Mouse (Mus musculus) brown adipose tissue, adult 24 weeks (tissue): ENCODE measurements at regions not wholly inside any gene's neighbourhood (a gene's known extent, or its start where the extent isn't known, plus 50 kb on each side); places are given as distances from the start of the nearest gene placed in this dataset.

Experiments
- H3K27ac ChIP-seq: fragments of 200-500 bp; replicated peaks from 2 replicates; pipeline ENCODE4 v1.5.1; 2012; ENCODE audit warnings: low read depth, mild to moderate bottlenecking, low read length
- H3K4me1 ChIP-seq: fragments of 200-500 bp; 2 replicates; pipeline ENCODE4 v1.6.1; 2012; ENCODE audit warnings: low read length, mixed read lengths; ENCODE audit not compliant: control insufficient read depth, insufficient read depth, insufficient read length
- H3K4me3 ChIP-seq: fragments of 200-500 bp; 2 replicates; pipeline ENCODE4 v1.5.1; 2012; ENCODE audit warnings: low read depth, mild to moderate bottlenecking, low read length, moderate library complexity; ENCODE audit not compliant: insufficient read depth

GRCm38 (mm10) chr16:31508981-31509380, 86.9 kb downstream of the Bdh1 start:
- Histone ChIP-seq H3K4me1 (peaks cover 4% of the 10 kb centered on the region; the same call in 1 of the 2 replicates), H3K4me3 (peak overlapping the region; percentile 12; the same call in 1 of the 2 replicates), H3K27ac (0 out of 2 replicates have a peak overlapping the region, but pooled peaks have one; percentile 7)

- H3K4me1 ChIP-seq, result peaks cover 4% of the 10 kb centered on the region; the same call in 1 of the 2 replicates
- H3K4me3 ChIP-seq, result no peak overlapping the region
- H3K27ac ChIP-seq, result no peak overlapping the region
Observed at GRCm38 (mm10) chr16:31510097-31510496, 88.0 kb downstream of the Bdh1 start.

GRCm38 (mm10) chr16:31518816-31519215, 96.7 kb downstream of the Bdh1 start:
- peaks cover 7% of the 10 kb centered on the region; the same call in 1 of the 2 replicates for H3K4me1 ChIP-seq
- H3K27ac ChIP-seq, result no peak overlapping the region
- H3K4me3 ChIP-seq, result no peak overlapping the region

GRCm38 (mm10) chr16:31520081-31520480, 98.0 kb downstream of the Bdh1 start:
- Histone ChIP-seq H3K4me3 (no peak overlapping the region), H3K4me1 (peaks cover 7% of the 10 kb centered on the region; the same call in 1 of the 2 replicates), H3K27ac (no peak overlapping the region)

- H3K4me1 ChIP-seq, result peaks cover 7% of the 10 kb centered on the region; the same call in 1 of the 2 replicates
- no peak overlapping the region for H3K4me3 ChIP-seq
- peak overlapping the region; percentile 93 for H3K27ac ChIP-seq
Observed at GRCm38 (mm10) chr16:31521786-31522185, 99.7 kb downstream of the Bdh1 start.

- Histone ChIP-seq H3K27ac (peak overlapping the region; percentile 24), H3K4me3 (no peak overlapping the region), H3K4me1 (no peaks in the 10 kb centered on the region)
Observed at GRCm38 (mm10) chr16:31526711-31527344, 104.7 kb downstream of the Bdh1 start.

GRCm38 (mm10) chr16:31528596-31529283, 106.7 kb downstream of the Bdh1 start:
- no peaks in the 10 kb centered on the region for H3K4me1 ChIP-seq
- H3K27ac ChIP-seq, result no peak overlapping the region
- no peak overlapping the region for H3K4me3 ChIP-seq

GRCm38 (mm10) chr16:31529284-31529958, 107.3 kb downstream of the Bdh1 start:
- Histone ChIP-seq H3K4me1 (no peaks in the 10 kb centered on the region), H3K27ac (no peak overlapping the region), H3K4me3 (no peak overlapping the region)

- H3K4me3 ChIP-seq, result no peak overlapping the region
- no peaks in the 10 kb centered on the region for H3K4me1 ChIP-seq
- no peak overlapping the region for H3K27ac ChIP-seq
Observed at GRCm38 (mm10) chr16:31530090-31530489, 108.0 kb downstream of the Bdh1 start.

- no peaks in the 10 kb centered on the region for H3K4me1 ChIP-seq
- H3K4me3 ChIP-seq, result no peak overlapping the region
- H3K27ac ChIP-seq, result no peak overlapping the region
Observed at GRCm38 (mm10) chr16:31533196-31533777, 111.2 kb downstream of the Bdh1 start.

- no peak overlapping the region for H3K4me3 ChIP-seq
- H3K27ac ChIP-seq, result no peak overlapping the region
- no peaks in the 10 kb centered on the region for H3K4me1 ChIP-seq
Observed at GRCm38 (mm10) chr16:31534923-31535523, 112.9 kb downstream of the Bdh1 start.

- Histone ChIP-seq H3K27ac (no peak overlapping the region), H3K4me1 (no peaks in the 10 kb centered on the region), H3K4me3 (no peak overlapping the region)
Observed at GRCm38 (mm10) chr16:31536328-31536727, 114.2 kb downstream of the Bdh1 start.

- Histone ChIP-seq H3K4me1 (no peaks in the 10 kb centered on the region), H3K27ac (no peak overlapping the region), H3K4me3 (no peak overlapping the region)
Observed at GRCm38 (mm10) chr16:31538606-31539005, 116.5 kb downstream of the Bdh1 start.

- H3K4me3 ChIP-seq, result no peak overlapping the region
Observed at GRCm38 (mm10) chr16:31543499-31544170, 119.6 kb upstream of the Dlg1 start.

More at GRCm38 (mm10) chr16:31543499-31544170, 119.6 kb upstream of the Dlg1 start:
- Histone ChIP-seq H3K27ac (no peak overlapping the region), H3K4me1 (0 out of 2 replicates have a peak, but pooled peaks cover 2% of the 10 kb centered on the region)
